In the genomic region with DNA sequence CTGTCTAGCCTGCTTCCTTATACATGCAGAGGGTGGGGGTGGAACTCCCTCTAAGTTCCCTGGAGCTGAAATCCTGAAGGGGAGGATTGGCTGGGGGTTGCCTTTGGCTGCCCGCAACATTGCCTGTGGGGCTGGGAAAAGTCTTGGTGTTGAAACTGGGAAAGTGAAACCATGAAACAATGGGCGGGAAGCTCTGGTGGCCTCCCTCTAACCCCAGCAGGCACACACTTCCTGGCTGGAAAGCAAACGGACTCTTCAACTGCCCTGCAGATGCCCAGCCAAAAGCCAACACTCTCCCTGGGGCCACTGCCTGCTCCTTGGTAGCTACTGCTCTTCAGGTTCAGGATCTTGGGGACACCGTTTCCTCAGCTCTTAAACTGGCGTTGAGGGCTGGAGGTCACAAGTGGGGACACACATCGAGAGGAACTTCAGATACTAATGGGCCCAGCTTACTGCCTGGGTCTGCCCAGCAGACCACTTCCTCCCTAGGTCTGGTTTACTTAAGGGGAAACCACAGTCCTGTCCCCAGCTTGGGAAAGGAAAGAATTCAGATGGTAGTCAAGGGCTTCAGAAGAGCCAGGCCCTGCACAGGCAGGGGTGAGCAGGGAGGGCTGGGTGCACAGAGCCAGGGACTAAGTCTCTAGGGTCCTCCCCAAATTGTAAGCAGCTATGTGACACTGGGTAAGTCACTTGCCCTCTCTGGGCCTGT, we compare ENCODE assay signal across 8 mouse cellular contexts. TPM values are rescaled to one million over a fixed set of nuclear protein-coding genes. Genes with fewer than 3 reads are reported as not detected.
A peak's percentile ranks its signal among the peaks of the same experiment; 100 is the strongest.
DNase-seq lines count a peak whose midpoint lies in the region; ATAC-seq and TF ChIP-seq lines count a peak whose summit lies in the region.

No protein-coding gene starts in this region.

- peak overlapping the region; percentile 94 for H3K4me3 ChIP-seq in bone marrow macrophage, adult 2 months (ENCODE audit: insufficient read depth, low read length)
- H3K4me3 ChIP-seq in heart, postnatal 0 days (ENCODE audit: low read depth, low read length) = peak overlapping the region; percentile 66

- no peak for TF ChIP-seq EP300 in heart, postnatal 0 days (IDR thresholded peaks at IDR 0.05; ENCODE audit: low read depth)

- no peak for TF ChIP-seq CTCF in bone marrow macrophage, adult 2 months (IDR thresholded peaks at IDR 0.05; ENCODE audit: low read depth, low read length)
- no peak for TF ChIP-seq CTCF in heart, postnatal 0 days (IDR thresholded peaks at IDR 0.05; ENCODE audit: low read depth)

- no peaks in the 10 kb centered on the region for H3K27me3 ChIP-seq in heart, postnatal 0 days (ENCODE audit: control insufficient read depth, insufficient read depth, low read length)

- H3K27ac ChIP-seq in bone marrow macrophage, adult 2 months (ENCODE audit: insufficient read depth, low read depth, low read length) = peak overlapping the region; percentile 95
- peak overlapping the region; percentile 66 for H3K27ac ChIP-seq in heart, postnatal 0 days (ENCODE audit: low read depth)

- TF ChIP-seq POLR2A in bone marrow macrophage, adult 2 months (IDR thresholded peaks at IDR 0.05; ENCODE audit: borderline replicate concordance, low read depth, low read length) = no peak

- H3K36me3 ChIP-seq in heart, postnatal 0 days (replicated peaks; ENCODE audit: control insufficient read depth, insufficient read depth, low read length) = peaks cover 47% of the 10 kb centered on the region

- DNase-seq in adrenal gland, postnatal 10 days = peak; percentile 71
- DNase-seq in adrenal gland, adult 18-20 months (ENCODE audit: low spot score in 2 of 2) = no peak
- DNase-seq in heart, postnatal 0 days (ENCODE audit: low spot score) = peak; percentile 40
- peak; percentile 58 to 60 for DNase-seq in kidney, postnatal 36 days
- no peak for DNase-seq in cerebellum, postnatal 10 days
- no peak for DNase-seq in thymus, postnatal 10 days (ENCODE audit: low spot score in 2 of 2)

- ATAC-seq in heart, postnatal 0 days (ENCODE audit: insufficient read depth, low read depth) = peak; percentile 22; the same call in 1 of the 2 replicates
- ATAC-seq in megakaryocyte progenitor cell, adult 5-6 weeks (replicated peaks; ENCODE audit: poor library complexity) = peak; percentile 62

- H3K4me1 ChIP-seq in bone marrow macrophage, adult 2 months (ENCODE audit: control insufficient read depth, insufficient read depth, low read length) = peaks cover 50% of the 10 kb centered on the region
- peaks cover 5% of the 10 kb centered on the region; the same call in 1 of the 2 replicates for H3K4me1 ChIP-seq in heart, postnatal 0 days (ENCODE audit: control insufficient read depth, insufficient read depth)

- no peak overlapping the region; the same call in none of the 2 replicates for H3K9ac ChIP-seq in heart, postnatal 0 days (replicated peaks; ENCODE audit: low read depth, low read length)

- H3K9me3 ChIP-seq in heart, postnatal 0 days (replicated peaks; ENCODE audit: control insufficient read depth, low read length) = no peaks in the 10 kb centered on the region

- peak overlapping the region; percentile 80 for H3K4me2 ChIP-seq in heart, postnatal 0 days (ENCODE audit: low read depth, low read length)

- 35% methylated on average over 6 of the region's 6 CpGs for WGBS in heart, postnatal 0 days

RNA-seq across cellular contexts. Expression of gene Tcirg1, which starts 1.5 kb away (rescaled TPM):
- 10 to 100 TPM; 40.7 to 52.9 TPM for total RNA-seq in adrenal gland, postnatal 10 days (2021)
- total RNA-seq in adrenal gland, adult 18-20 months (2021) = 10 to 100 TPM; 66.3 to 84.7 TPM
- polyA plus RNA-seq in bone marrow macrophage, adult 2 months (2012; ENCODE audit: insufficient read depth, insufficient read length, missing spikeins) = 488 and 518 TPM in 2 replicates
- 32.1 and 44.9 TPM in 2 replicates for total RNA-seq in heart, postnatal 0 days (2014; rRNA removed; ENCODE audit: low replicate concordance)
- polyA plus RNA-seq in heart, postnatal 0 days (2015; fragmentation: Nextera tagmentation; extraction: Ambion mirVana) = 12.8 and 14.1 TPM in 2 replicates
- 122 and 178 TPM in 2 replicates for total RNA-seq in megakaryocyte progenitor cell, adult 5-6 weeks (2015)
- 208 and 211 TPM in 2 replicates for total RNA-seq in megakaryocyte progenitor cell, adult 5-6 weeks (2017)

RNA-seq across cellular contexts. Expression of gene Ndufs8, which starts 7.2 kb away (rescaled TPM):
- 100 to 1,000 TPM; 409 to 436 TPM for total RNA-seq in adrenal gland, postnatal 10 days (2021)
- 100 to 1,000 TPM; 344 to 380 TPM for total RNA-seq in adrenal gland, adult 18-20 months (2021)
- polyA plus RNA-seq in bone marrow macrophage, adult 2 months (2012; ENCODE audit: insufficient read depth, insufficient read length, missing spikeins) = 80.5 and 85.1 TPM in 2 replicates
- 506 and 520 TPM in 2 replicates for total RNA-seq in heart, postnatal 0 days (2014; rRNA removed; ENCODE audit: low replicate concordance)
- 681 and 696 TPM in 2 replicates for polyA plus RNA-seq in heart, postnatal 0 days (2015; fragmentation: Nextera tagmentation; extraction: Ambion mirVana)
- total RNA-seq in megakaryocyte progenitor cell, adult 5-6 weeks (2015) = 239 and 257 TPM in 2 replicates
- 65.6 and 86.1 TPM in 2 replicates for total RNA-seq in megakaryocyte progenitor cell, adult 5-6 weeks (2017)

RNA-seq across cellular contexts. Expression of gene Aldh3b1, which starts 24.2 kb away (rescaled TPM):
- 10 to 100 TPM; 50.9 to 71.0 TPM for total RNA-seq in adrenal gland, postnatal 10 days (2021)
- 100 to 1,000 TPM in 1 of 2 experiments, 10 to 100 TPM in 1; 14.4 to 169 TPM for total RNA-seq in adrenal gland, adult 18-20 months (2021)
- 83.9 and 85.6 TPM in 2 replicates for polyA plus RNA-seq in bone marrow macrophage, adult 2 months (2012; ENCODE audit: insufficient read depth, insufficient read length, missing spikeins)
- total RNA-seq in heart, postnatal 0 days (2014; rRNA removed; ENCODE audit: low replicate concordance) = 1.9 and 2.1 TPM in 2 replicates
- 3.1 and 3.2 TPM in 2 replicates for polyA plus RNA-seq in heart, postnatal 0 days (2015; fragmentation: Nextera tagmentation; extraction: Ambion mirVana)
- 5.0 and 6.9 TPM in 2 replicates for total RNA-seq in megakaryocyte progenitor cell, adult 5-6 weeks (2015)
- total RNA-seq in megakaryocyte progenitor cell, adult 5-6 weeks (2017) = 10.5 and 12.6 TPM in 2 replicates

RNA-seq across cellular contexts. Expression of gene Unc93b1, which starts 29.6 kb away (rescaled TPM):
- 10 to 100 TPM; 42.5 to 47.5 TPM for total RNA-seq in adrenal gland, postnatal 10 days (2021)
- total RNA-seq in adrenal gland, adult 18-20 months (2021) = 10 to 100 TPM; 53.3 to 64.4 TPM
- polyA plus RNA-seq in bone marrow macrophage, adult 2 months (2012; ENCODE audit: insufficient read depth, insufficient read length, missing spikeins) = 1,272 and 1,428 TPM in 2 replicates
- total RNA-seq in heart, postnatal 0 days (2014; rRNA removed; ENCODE audit: low replicate concordance) = 11.9 and 29.6 TPM in 2 replicates
- 15.5 and 18.1 TPM in 2 replicates for polyA plus RNA-seq in heart, postnatal 0 days (2015; fragmentation: Nextera tagmentation; extraction: Ambion mirVana)
- total RNA-seq in megakaryocyte progenitor cell, adult 5-6 weeks (2015) = 95.9 and 111 TPM in 2 replicates
- total RNA-seq in megakaryocyte progenitor cell, adult 5-6 weeks (2017) = 175 and 202 TPM in 2 replicates

RNA-seq across cellular contexts. Expression of gene Aldh3b3, which starts 53.0 kb away (rescaled TPM):
- under 1 TPM; 0.63 to 0.76 TPM for total RNA-seq in adrenal gland, postnatal 10 days (2021)
- 1 to 10 TPM in 1 of 2 experiments, under 1 TPM in 1; 0.29 to 1.0 TPM for total RNA-seq in adrenal gland, adult 18-20 months (2021)
- polyA plus RNA-seq in bone marrow macrophage, adult 2 months (2012; ENCODE audit: insufficient read depth, insufficient read length, missing spikeins) = not detected in 2 replicates
- total RNA-seq in heart, postnatal 0 days (2014; rRNA removed; ENCODE audit: low replicate concordance) = not detected in 2 replicates
- polyA plus RNA-seq in heart, postnatal 0 days (2015; fragmentation: Nextera tagmentation; extraction: Ambion mirVana) = 0.22 and 0.29 TPM in 2 replicates
- total RNA-seq in megakaryocyte progenitor cell, adult 5-6 weeks (2015) = 0.32 and 0.71 TPM in 2 replicates
- total RNA-seq in megakaryocyte progenitor cell, adult 5-6 weeks (2017) = 0.04 and 0.27 TPM in 2 replicates

Comparison
In these comparisons a context has a peak if more than half of its experiments do, and no peak if none do; other contexts are left out.
1. DNase-seq: peak in adrenal gland, postnatal 10 days (single experiment), heart, postnatal 0 days (single experiment) and kidney, postnatal 36 days (2 of 2); none in adrenal gland, adult 18-20 months (0 of 2), cerebellum, postnatal 10 days (0 of 2) and thymus, postnatal 10 days (0 of 2).